Mouse (Mus musculus) T-cell, adult 2 months (primary cell): ENCODE data around the gene Noa1.

Source experiments
- DNase-seq: peaks from one replicate; pipeline ENCODE4 v3.0.0; 2022; ENCODE audit warnings: low spot score

Gene Noa1

GRCm38 (mm10) chr5:77253154-77253553 is 56.7 kb downstream of the Noa1 start:
- DNase-seq: no peak

- no peak for DNase-seq
Observed at GRCm38 (mm10) chr5:77252115-77252827, 57.6 kb downstream of the Noa1 start.

GRCm38 (mm10) chr5:77251656-77252055 is 58.2 kb downstream of the Noa1 start:
- DNase-seq: no peak

- no peak for DNase-seq
Observed at GRCm38 (mm10) chr5:77250083-77250482, 59.8 kb downstream of the Noa1 start.

GRCm38 (mm10) chr5:77245787-77246671 is 63.9 kb downstream of the Noa1 start:
- DNase-seq: peak; percentile 67

- no peak for DNase-seq
Observed at GRCm38 (mm10) chr5:77245463-77245786, 64.5 kb downstream of the Noa1 start.

- DNase-seq: no peak
Observed at GRCm38 (mm10) chr5:77244331-77244987, 65.4 kb downstream of the Noa1 start.
